Mouse (Mus musculus): Measurements from ENCODE around the gene Crim1.

Gene Crim1

GRCm38 (mm10) chr17:78203478-78203877 lies 3.4 kb downstream of the Crim1 start:
- in situ Hi-C loops (cut with MboI; ENCODE audit: low pct_unique_long_range_greater_than_20kb in 1 of 2, low sequenced_read_pairs in 2 of 2, unreplicated experiment in 1 of 2), result no loop called here

GRCm38 (mm10) chr17:78206421-78206820 lies 6.4 kb downstream of the Crim1 start:
- in situ Hi-C loops (cut with MboI; ENCODE audit: low pct_unique_long_range_greater_than_20kb in 1 of 2, low sequenced_read_pairs in 2 of 2, unreplicated experiment in 1 of 2), result no loop called here

GRCm38 (mm10) chr17:78207246-78207645 lies 7.2 kb downstream of the Crim1 start:
- in situ Hi-C loops (cut with MboI; ENCODE audit: low pct_unique_long_range_greater_than_20kb in 1 of 2, low sequenced_read_pairs in 2 of 2, unreplicated experiment in 1 of 2), result no loop called here

GRCm38 (mm10) chr17:78208805-78209204 lies 8.8 kb downstream of the Crim1 start:
- in situ Hi-C loops (cut with MboI; ENCODE audit: low pct_unique_long_range_greater_than_20kb in 1 of 2, low sequenced_read_pairs in 2 of 2, unreplicated experiment in 1 of 2), result no loop called here

GRCm38 (mm10) chr17:78209646-78210045 lies 9.6 kb downstream of the Crim1 start:
- in situ Hi-C loops (cut with MboI; ENCODE audit: low pct_unique_long_range_greater_than_20kb in 1 of 2, low sequenced_read_pairs in 2 of 2, unreplicated experiment in 1 of 2), result no loop called here

GRCm38 (mm10) chr17:78211881-78212280 lies 11.8 kb downstream of the Crim1 start:
- in situ Hi-C loops (cut with MboI; ENCODE audit: low pct_unique_long_range_greater_than_20kb in 1 of 2, low sequenced_read_pairs in 2 of 2, unreplicated experiment in 1 of 2), result no loop called here

- in situ Hi-C loops (cut with MboI; ENCODE audit: low pct_unique_long_range_greater_than_20kb in 1 of 2, low sequenced_read_pairs in 2 of 2, unreplicated experiment in 1 of 2), result no loop called here
Observed at GRCm38 (mm10) chr17:78213128-78213527, 13.1 kb downstream of the Crim1 start.

- in situ Hi-C loops (cut with MboI; ENCODE audit: low pct_unique_long_range_greater_than_20kb in 1 of 2, low sequenced_read_pairs in 2 of 2, unreplicated experiment in 1 of 2), result no loop called here
Observed at GRCm38 (mm10) chr17:78216526-78216925, 16.5 kb downstream of the Crim1 start.

GRCm38 (mm10) chr17:78217406-78217805 lies 17.4 kb downstream of the Crim1 start:
- in situ Hi-C loops (cut with MboI; ENCODE audit: low pct_unique_long_range_greater_than_20kb in 1 of 2, low sequenced_read_pairs in 2 of 2, unreplicated experiment in 1 of 2), result no loop called here

- in situ Hi-C loops (cut with MboI; ENCODE audit: low pct_unique_long_range_greater_than_20kb in 1 of 2, low sequenced_read_pairs in 2 of 2, unreplicated experiment in 1 of 2), result no loop called here
Observed at GRCm38 (mm10) chr17:78218506-78219232, 18.6 kb downstream of the Crim1 start.

GRCm38 (mm10) chr17:78221007-78221642 lies 21.1 kb downstream of the Crim1 start:
- in situ Hi-C loops (cut with MboI; ENCODE audit: low pct_unique_long_range_greater_than_20kb in 1 of 2, low sequenced_read_pairs in 2 of 2, unreplicated experiment in 1 of 2), result no loop called here

GRCm38 (mm10) chr17:78221860-78222259 lies 21.8 kb downstream of the Crim1 start:
- in situ Hi-C loops (cut with MboI; ENCODE audit: low pct_unique_long_range_greater_than_20kb in 1 of 2, low sequenced_read_pairs in 2 of 2, unreplicated experiment in 1 of 2), result no loop called here

- in situ Hi-C loops (cut with MboI; ENCODE audit: low pct_unique_long_range_greater_than_20kb in 1 of 2, low sequenced_read_pairs in 2 of 2, unreplicated experiment in 1 of 2), result no loop called here
Observed at GRCm38 (mm10) chr17:78223988-78224387, 23.9 kb downstream of the Crim1 start.

GRCm38 (mm10) chr17:78225547-78225946 lies 25.5 kb downstream of the Crim1 start:
- in situ Hi-C loops (cut with MboI; ENCODE audit: low pct_unique_long_range_greater_than_20kb in 1 of 2, low sequenced_read_pairs in 2 of 2, unreplicated experiment in 1 of 2), result no loop called here

- in situ Hi-C loops (cut with MboI; ENCODE audit: low pct_unique_long_range_greater_than_20kb in 1 of 2, low sequenced_read_pairs in 2 of 2, unreplicated experiment in 1 of 2), result no loop called here
Observed at GRCm38 (mm10) chr17:78227211-78227610, 27.2 kb downstream of the Crim1 start.

GRCm38 (mm10) chr17:78231567-78231966 lies 31.5 kb downstream of the Crim1 start:
- in situ Hi-C loops (cut with MboI; ENCODE audit: low pct_unique_long_range_greater_than_20kb in 1 of 2, low sequenced_read_pairs in 2 of 2, unreplicated experiment in 1 of 2), result no loop called here

GRCm38 (mm10) chr17:78232703-78233102 lies 32.7 kb downstream of the Crim1 start:
- in situ Hi-C loops (cut with MboI; ENCODE audit: low pct_unique_long_range_greater_than_20kb in 1 of 2, low sequenced_read_pairs in 2 of 2, unreplicated experiment in 1 of 2), result no loop called here

- in situ Hi-C loops (cut with MboI; ENCODE audit: low pct_unique_long_range_greater_than_20kb in 1 of 2, low sequenced_read_pairs in 2 of 2, unreplicated experiment in 1 of 2), result no loop called here
Observed at GRCm38 (mm10) chr17:78233873-78234272, 33.8 kb downstream of the Crim1 start.

- in situ Hi-C loops (cut with MboI; ENCODE audit: low pct_unique_long_range_greater_than_20kb in 1 of 2, low sequenced_read_pairs in 2 of 2, unreplicated experiment in 1 of 2), result no loop called here
Observed at GRCm38 (mm10) chr17:78236126-78236525, 36.1 kb downstream of the Crim1 start.

GRCm38 (mm10) chr17:78237954-78238353 lies 37.9 kb downstream of the Crim1 start:
- in situ Hi-C loops (cut with MboI; ENCODE audit: low pct_unique_long_range_greater_than_20kb in 1 of 2, low sequenced_read_pairs in 2 of 2, unreplicated experiment in 1 of 2), result no loop called here
